Mouse (Mus musculus) heart, postnatal 4 days (tissue): ENCODE measurements around the gene Dph1. TPM values are rescaled to one million over a fixed set of nuclear protein-coding genes. Genes with fewer than 3 reads are reported as not detected.
"Not testable (repeated sequence)": the region's sequence is repeated elsewhere in the genome, so short reads cannot be mapped to it uniquely, and the experiment has no call there.

Source experiments
- DNase-seq: peaks from one replicate; pipeline ENCODE4 v3.0.0; 2021
- total RNA-seq, 2 experiments: library from RNA; stranded (reverse); gene quantifications; 2 replicates each; pipeline ENCODE4 v1.2.3; 2021

Dph1 gene
- total RNA-seq, 2 experiments from 2014 or later, result 15.0 to 17.4 TPM

DNA sequence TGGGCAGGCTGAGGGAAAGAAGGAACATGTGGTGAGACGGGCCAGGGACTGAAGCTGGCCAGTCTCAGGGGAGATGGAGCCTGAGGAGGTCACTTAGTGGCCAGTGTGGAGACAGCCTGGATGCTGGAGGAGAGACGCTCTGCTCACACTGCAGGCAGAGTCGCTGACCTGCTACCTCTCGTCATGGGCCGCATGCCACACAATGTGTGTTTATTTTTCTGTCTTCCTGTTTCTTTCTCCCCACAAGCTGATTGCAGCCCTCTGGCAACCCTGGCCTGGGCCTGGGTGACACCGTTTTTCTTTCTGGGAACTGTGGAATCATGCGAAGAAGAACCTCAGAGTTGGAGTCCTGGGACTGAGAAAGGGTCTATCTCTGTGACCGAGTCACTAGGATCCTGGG is 10.7 kb upstream of the Dph1 start:
- no peak for DNase-seq

DNA sequence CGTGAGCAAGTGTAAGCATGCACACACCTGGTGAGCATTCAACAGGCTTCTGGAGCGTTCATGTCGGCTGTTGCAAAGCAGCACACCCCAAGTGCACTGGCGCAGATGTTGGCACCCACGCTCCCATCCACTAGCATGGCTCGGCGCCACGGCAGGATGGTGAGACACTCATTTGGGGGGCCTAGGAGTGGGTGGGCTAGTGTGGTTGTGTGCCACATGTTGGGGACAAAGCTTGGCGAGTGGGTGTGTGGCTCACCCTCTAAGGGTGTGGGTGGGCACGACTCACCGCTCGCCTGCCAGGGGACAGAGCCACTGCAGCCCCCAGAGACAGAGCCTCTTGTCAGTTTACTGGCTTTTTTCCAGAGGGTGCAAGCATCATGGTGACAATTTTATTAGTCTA is 9.9 kb upstream of the Dph1 start:
- DNase-seq, result no peak

DNA sequence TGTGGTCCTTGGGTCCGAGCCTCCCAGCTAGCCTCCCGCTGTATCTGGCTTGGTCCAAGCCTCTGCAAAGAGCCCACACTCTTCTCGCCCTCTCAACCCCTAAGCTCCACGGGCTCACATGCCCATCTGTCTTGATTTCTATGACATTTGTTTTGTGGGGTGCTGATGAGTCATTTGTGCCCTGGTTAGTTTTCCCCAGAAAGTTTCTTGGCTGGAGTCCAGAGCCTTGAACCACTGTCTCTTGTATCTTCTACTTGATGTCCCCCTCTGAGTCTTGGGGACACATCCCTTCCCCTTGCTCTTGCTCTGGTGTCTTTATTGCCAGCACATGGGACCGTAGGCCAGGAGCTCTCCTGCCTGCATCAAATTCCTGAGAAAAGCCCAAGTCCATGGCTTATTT is 8.9 kb upstream of the Dph1 start:
- DNase-seq, result no peak

DNA sequence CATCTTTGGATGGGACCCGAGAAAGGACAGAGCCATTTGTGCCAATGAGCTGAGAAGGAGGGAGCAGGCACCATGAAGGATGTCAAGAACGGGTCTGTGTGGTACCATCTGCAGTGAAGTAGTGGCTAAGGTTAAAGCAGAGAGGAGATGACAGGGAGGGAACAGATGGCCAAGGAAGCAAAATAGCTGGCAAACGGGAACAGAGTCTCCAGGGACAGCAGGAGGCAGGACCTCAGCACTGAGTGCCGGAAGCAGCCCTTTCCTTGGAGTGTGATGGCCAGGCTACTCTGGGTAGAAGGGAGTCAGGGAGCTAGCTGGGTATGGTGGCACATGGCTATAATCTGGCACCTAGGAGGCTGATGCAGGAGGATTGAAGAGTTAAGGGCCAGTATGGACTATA is 7.8 kb upstream of the Dph1 start:
- DNase-seq, result no peak

DNA sequence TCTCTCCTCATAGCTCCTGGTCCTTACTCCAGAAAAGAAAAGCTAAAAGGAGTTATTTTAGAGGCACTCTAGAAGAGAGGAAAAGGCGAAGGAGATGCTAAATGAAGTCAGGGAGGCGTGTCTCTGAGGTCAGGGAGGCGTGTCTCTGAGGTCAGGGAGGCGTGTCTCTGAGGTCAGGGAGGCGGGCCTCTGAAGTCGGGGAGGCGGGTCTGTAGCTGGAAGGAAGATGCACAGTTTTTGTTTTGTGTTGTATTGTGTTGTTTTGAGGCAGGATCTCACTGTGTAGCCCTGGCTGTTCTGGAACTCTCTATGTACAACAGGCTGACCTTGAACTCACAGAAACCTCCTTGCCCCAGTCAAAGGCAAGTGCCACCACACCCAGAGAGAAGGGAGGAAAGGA is 6.9 kb upstream of the Dph1 start:
- DNase-seq, result no peak

DNA sequence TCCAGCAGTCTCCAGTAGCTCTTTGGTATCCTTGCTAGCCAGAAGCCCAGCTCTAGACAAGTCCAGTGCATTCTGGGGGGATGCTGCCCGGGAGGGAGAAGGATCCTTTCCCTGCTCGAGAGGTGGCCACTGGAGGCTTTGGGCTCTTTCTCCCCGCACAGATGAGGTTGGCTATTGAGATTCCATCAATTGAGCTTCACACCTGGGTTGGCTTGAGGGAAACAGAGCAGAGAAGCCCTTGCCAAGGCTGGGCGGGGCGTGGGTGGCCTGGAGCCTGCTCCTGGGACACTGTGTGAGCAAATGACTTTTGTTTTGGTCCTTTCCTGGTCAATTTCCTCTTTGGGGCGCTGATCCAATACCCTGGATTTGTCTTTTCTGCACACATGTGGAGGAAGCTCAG is 5.1 kb upstream of the Dph1 start:
- DNase-seq, result no peak

DNA sequence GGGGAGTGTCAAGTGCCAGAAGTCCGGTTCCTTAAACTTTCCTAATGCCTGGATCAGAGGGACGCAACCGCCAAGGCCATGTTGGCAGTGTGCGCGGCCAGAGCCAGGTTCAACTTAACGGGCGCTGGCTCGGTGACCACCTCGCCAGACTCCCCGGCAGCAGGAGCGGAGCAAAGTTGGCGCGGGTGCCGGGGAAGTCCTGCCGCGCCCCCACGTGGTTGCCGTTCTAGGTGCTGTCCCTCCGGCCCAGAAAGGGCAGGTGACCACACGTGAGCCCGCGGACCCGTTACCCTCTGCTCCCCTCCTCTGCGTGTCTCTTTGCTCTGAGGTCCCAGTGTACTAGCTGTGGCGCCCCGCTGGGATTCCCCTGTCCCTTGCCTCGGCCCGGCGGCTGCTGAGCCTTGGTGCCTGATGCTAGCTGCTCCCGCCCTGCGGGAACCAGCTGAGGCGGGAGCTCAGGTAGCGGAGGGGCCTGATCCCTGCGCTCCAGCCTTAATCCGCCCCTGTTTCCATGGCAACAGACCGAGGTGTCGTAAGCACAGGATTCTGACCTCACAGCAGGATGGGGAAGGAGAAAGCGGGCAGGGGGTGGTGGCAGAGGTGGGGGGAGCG is 3.9 kb upstream of the Dph1 start:
- DNase-seq, result peak; percentile 64

DNA sequence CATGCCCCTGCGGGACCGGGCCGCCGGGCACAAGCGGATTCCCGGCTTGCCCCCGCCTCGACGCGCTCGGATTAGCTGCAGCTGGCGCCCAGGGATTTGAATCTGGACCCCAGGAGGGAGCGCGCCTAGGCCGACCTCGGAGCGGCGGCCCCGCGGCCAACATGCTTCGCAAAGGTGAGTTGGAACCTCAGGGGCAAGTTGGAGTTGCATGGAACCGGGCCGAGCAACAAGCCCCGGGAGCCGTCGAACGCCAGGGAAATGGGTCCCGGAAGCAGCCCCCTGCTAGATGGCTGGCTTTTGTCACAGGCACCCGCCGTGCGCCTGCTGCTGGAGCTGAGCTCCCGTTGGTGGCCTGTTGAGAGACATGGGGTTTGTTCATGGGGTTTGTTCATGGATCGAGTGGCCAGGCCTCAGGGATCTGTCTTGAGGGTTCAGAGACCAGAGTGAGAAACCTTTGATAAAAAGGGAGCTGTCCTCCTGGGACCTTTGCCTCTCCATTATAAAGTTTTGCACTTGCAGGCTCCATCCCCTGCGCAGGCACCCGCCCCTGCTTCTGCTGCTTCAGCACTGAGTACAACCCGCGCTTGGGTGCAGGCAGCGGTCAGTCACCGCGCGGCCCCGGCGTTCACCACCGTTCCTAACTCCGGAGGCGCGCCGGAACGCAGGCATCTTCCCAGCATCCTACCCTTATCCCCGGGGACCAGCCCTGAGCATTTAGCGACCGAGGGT is 3.2 kb upstream of the Dph1 start:
- DNase-seq, result peak; percentile 57

DNA sequence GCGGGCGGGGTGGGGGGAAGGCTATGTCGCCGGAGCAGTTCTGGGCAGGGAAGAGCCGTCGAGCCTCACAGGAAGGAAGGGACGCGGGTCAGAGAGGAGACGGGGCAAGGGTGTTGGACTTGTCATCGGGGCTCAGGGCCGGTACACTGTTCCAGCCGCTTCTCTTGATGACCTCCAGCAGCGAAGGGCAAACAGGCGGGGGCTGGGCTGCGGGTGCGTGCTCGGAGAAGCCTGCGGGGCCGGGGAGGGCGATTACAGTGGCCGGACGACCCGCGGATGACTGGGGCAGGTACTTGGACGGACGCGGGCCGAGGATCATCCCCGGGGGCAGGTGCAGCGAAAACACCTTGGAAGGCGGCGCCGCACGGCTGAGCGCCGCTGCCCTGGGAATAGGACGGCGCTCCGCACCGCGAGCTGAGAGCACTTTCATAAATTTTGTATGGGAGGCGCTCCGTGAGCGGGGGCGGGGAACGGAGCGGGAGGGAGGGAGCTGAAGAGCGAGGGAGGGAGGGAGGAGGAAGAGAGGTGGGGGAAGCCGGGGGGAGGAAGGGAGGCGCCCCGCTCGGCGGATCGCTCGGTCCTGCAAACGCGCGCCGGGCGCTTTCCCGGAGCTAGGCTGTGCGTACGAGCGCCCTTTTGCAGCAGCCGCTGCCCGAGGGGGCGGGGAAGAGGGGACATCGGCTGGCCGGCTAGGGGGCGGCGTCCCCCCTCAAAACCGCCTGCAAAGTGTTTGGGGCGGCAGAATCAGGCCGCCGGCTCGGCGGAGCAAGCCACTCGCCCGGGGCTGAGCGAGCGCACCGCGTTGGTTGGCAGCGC is 2.4 kb upstream of the Dph1 start, which contains the start of gene Rtn4rl1:
TSS of gene Rtn4rl1 (plus strand) at position 528 of the 816 bp plus-strand sequence.
- DNase-seq, result peak; percentile 76

DNA sequence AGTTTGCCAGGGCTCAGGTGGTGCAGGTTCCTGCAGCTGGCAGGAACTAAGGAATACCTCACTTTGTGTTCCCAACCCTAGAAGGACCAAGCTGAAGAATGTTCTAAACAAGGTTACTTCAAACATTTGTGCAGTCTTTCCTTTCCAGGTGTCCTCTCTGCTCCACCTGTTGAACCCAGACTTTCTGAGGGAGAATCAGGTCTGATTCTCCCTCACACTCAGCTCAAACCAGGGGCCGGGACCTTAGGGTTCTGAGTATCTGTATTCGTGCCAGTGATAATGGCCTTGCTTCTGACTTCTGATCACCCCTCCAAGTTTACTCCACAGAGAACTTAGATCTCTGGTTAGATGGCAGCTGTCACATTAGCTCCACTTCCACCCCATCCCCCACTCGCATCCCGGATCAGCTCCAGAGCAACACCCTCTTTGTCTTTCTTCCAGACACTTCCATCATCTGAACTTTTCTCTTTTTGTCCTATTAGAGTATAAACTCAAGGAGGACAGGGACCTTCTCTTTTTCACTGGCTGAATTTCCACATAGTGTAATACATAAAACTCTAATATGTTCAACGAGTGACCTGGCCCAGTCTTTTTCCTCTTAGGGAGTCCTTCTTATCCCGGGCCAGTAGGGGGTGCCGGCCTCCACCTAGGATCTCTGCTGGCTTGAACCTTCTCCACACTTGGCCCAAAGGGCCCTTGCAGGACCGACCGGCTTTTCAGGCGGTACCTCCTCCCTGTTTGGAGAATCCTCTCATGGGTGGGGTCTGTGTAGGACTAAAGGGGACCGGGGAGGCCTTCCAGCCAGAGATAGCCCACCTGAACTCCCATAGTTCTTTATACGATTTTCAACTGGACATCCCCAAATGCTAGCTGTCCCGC is 1.5 kb upstream of the Dph1 start:
- peak; percentile 88 for DNase-seq

DNA sequence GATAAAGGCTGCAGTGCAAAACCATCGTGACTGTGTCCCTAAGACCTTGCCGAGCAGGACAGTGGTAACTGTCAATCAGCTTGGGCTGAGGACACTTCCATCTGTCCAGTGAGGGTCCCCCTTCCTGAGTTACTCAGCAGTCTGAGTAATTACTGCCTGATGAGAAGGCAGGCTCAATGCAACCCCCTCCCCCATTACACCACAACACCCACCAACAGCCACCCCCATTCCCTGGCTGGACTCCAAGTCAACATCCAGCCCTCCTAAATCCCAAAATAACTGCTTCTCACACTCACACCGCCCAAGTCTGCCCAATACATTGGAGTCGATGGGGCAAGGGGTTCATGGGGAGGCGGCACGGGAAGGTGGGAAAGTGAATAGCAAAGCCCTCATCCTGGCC is 800 bp upstream of the Dph1 start:
- no peak for DNase-seq

DNA sequence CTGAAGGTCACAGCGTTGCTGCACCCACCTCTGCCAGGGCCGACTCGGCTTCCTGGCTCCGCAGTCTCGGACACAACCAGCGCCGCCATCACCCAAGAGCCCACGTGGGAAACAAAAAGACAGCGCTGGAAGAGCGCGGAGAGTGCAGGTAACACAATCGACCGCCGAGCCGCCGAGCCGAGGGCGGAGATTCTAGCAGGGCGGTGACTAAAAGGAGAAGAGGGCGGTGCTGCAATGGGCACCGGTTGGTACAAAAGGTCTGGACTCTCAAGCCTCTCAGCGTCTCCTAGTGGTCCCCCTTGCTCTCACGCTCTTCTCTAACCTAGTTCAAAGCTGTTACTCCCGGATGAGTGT is 693 bp downstream of the Dph1 start:
- peak; percentile 85 for DNase-seq

DNA sequence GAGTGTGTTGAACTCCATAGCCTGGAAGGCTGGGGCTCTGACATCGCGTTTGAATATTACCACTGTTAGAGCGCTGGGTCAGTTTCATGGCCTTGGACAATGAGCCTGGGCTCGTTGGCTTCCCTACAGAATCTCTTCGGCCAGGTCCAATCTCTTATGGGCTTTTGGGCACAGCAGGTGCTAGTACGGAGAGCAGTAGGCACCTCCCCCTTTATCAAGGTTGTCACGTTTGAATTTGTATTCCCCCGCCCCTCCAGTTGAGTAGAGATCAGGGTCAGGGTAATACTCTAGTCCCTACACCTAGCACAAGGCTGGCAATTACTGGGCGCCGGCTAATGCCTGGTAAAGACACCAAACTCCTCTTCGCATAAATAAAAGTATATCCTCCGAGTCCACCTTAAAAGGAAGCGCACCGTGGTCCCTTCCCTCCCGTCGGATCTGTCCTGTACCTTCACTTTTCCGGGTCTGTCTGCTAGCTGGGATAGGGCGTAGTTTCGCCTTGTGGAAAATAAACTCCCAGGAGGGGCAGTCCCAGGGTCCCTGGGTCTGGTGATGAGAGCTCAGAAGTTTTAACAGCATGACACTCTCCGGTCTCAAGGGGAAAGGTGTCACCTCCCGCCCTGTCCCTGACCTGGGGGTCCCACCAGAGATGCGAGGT is 1.2 kb downstream of the Dph1 start:
- no peak for DNase-seq

DNA sequence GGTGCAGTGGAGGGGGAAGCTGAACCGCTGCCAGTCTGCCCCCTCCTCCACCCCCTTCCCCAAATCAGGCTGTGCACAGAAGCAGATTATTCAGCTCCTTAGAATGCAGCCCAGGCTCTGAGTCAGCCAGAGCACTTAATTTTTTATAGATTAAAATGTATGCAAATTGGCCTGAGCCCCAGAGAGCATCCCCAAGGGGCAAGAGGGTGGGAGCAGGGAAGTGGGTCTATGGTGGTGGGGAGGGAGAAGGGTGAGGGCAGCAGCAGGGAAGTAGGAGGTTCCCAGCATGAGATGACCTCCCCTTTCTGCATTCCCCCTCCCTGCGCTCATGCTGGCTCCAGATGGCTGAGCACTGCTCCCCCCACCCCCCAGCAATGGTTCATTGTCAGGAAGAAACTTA is 6.1 kb downstream of the Dph1 start:
- DNase-seq, result no peak

DNA sequence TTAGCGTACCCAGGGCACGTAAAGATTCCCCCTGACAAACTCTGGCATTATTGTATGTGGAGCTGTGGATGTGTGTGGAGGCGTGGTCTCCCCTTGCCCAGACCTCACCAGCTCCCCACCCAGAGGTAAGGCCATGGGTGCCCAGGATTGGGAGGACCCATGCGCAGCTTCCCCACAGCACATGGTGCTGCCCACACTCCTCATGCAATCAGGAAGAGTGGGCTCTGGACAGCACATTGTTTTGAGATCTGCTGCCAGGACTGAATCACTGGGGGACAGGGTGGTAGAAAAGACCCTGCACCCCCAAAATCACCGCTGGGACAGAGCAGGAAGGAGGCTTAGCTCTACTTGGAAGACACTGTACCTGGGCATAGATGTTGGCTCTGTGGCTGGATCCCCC is 6.5 kb downstream of the Dph1 start:
- no peak for DNase-seq

DNA sequence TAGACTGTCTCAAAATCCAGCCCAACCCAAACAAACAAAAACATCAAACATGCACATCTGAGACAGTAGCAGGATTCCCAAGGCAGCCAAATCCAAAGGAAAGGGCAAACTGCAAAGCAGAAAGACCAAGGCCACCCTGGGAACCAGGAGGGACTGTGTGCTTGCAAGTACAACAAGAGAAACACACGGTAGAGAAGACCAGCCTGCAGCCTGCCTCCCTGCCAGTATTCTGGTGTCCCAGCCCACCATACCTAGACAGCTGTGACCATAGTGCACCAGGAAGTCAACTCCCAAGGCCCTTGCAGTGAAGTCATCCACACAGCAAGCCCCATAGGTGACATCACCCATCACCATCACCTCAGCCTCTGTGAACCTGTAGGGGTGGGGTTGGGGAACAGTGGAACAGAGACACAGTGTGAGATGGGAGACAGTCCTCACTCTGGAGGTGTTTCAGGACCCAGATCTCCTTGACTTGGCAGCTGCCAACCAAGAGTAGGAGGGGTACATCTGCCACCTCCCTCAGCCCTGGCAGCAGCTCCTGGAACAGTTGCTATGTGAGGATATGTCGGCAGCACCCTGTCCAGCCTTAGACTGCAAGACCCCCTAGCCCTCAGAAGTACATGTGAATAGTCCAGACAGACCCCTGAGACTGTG is 7.0 kb downstream of the Dph1 start:
- no peak for DNase-seq

DNA sequence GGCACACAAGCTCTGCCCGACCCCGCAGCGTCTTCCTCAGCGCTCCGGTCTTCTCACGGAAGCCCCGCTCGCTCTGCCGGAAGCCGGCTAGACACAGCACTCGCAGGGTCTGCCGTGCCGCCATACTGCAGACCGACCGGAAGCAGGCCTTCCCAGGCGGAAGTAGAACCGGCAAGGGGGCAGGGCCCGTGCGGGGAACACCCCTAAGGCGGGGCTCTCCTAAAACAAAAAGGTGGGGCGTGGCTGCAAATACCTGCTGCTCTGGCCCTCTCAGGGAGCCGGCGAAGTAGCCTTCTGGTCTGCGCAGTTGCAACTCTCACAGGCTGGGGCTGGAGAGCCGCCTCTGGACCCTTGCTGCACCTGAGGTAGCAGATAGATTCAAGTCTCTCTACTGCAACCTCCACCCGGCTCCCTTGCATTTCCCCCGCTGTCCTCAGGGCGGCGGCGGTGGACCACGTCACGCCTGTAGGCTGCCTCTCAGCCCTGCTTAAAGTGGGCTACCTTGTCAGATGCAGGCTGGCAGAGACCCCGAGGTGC is 12.3 kb downstream of the Dph1 start, which contains the start of gene Ovca2:
TSS of gene Ovca2 (minus strand) at position 164 of the 537 bp plus-strand sequence.
- peak; percentile 91 for DNase-seq

DNA sequence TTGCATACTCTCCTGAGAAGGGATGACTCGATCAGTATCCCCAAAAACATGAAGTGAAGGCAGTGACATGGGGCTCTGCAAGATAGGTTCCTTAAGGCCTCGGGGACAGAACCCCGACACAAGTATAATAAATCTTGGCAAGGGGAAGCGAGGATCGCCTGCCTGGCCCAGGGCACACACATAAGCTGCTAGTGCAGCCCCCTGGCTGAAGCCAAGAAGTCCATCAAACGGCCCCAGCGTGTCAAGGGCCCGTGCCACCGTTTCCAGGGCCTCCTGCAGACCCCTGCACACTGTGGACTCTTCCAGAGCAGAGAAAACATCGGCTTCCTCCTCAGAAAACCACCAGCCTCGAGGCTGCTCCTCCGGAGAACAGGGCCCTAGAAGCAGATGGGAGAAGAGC is 13.0 kb downstream of the Dph1 start:
- DNase-seq, result no peak

DNA sequence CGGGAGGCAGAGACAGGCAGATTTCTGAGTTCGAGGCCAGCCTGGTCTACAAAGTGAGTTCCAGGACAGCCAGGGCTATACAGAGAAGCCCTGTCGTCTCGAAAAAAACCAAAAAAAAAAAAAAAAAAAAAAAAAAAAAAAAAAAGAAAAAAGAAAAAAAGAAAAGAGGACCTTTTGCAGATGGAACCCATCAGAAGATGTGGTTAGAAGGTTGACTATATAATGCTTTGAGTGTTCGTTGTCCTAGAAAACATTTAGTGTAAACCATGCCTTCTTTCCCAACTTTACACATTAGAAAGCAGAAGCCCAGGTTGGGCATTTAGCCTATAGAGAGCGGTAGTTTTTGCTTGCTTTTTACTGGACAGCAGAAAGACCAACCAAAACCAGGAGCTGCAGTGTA is 16.5 kb downstream of the Dph1 start:
- DNase-seq, result not testable (repeated sequence)

DNA sequence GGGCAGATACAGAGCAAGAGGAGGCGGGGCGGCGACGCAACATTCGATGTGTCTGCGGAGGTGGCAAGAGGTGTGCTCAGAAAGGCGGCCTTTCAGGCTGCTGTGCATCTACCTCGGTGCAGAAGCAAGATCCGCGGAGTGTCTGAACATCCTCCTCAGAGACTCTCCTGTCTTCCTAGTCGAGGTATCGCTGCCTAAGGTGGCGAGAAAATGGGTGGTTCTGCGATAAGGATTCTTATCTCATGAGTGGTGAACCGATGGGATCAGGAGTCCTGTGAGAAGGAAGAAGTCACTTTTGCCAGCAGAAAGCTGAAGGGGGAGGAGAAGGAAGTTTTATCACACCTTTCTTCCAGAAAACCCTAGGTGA is 17.3 kb downstream of the Dph1 start:
- DNase-seq, result no peak

DNA sequence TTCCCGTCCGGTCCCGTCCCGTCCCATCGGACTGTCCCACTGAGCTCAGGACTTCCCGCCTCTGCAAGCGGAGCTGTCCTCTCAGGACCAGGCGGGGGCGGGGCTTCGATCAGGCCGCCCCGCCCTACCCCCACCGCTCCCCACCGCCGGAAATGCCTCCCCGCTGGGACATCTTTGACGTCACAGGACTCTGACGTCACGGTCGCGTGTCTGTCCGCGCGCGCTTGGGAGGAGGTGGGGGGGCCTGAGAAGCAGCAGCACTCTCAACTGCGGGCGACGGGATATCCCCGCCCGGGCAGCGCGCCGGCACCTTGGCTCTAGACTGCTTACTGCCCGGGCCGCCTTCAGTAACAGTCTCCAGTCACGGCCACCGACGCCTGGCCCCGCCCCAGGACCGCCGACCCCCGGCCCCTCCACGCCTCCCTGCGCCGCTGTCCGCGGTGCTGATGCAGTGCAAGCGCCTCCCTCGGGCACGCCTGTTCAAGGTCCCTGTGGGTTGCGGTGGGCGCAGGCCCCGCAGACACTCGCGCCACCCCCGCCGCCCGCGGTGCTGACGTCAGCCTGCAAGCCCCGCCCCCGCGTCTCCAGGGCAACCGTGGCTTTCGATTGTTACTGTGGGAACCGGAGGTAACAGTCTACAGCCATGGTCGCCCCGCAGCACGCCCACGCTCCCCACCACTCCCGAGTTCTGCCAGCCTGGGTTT is 17.8 kb downstream of the Dph1 start:
- DNase-seq, result peak; percentile 91
